Mouse (Mus musculus) spleen, postnatal 10 days (tissue): ENCODE data around the gene Olfr910.

Source experiments
- DNase-seq, 2 experiments: peaks; one replicate each; pipeline ENCODE4 v3.0.0; 2021 to 2022; ENCODE audit warnings: low spot score in 2 of 2

The Olfr910 gene

DNA sequence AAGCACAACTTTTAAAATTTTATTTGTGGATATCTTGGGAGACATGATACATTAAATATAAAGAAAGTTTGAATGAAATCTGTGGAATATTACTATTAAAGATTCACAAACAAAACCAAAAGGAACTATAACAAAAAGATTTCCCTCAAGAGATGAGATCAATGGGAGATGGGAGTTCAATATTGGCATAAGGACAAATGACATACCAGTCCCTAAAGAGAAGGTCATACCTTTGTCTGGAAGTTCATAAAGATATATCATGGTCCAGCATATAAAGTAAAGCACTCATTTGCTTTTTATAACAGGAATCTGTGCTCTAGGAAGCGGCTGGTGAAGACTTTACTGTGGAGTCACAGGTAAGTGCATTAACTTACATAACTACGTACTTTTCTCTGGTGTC lies at the start of gene Olfr910:
Olfr910 (plus strand) TSS at position 301 of the 400 bp plus-strand sequence.
- DNase-seq, result no peak

DNA sequence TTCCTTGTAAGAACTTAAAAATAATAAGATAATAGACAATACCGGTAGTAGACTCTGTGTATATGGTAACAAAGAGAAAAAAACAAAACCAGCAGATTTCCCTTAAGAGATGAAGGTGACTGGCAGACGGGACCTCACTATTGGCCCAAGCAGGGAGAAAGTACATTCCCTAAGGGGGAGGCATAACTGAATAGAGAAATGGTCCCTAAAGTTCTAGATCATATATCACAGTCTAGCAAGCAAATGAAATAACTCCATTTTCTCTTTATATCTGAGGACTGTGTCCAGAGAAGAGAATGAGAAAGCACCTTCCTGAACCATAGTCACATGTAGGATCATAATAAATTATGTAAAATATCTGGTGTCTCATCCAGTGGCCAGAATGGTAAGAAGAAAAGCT lies 42.1 kb upstream of the Olfr910 start, which contains the start of gene Olfr907:
Olfr907 (plus strand) TSS at position 301 of the 400 bp plus-strand sequence.
- no peak for DNase-seq

DNA sequence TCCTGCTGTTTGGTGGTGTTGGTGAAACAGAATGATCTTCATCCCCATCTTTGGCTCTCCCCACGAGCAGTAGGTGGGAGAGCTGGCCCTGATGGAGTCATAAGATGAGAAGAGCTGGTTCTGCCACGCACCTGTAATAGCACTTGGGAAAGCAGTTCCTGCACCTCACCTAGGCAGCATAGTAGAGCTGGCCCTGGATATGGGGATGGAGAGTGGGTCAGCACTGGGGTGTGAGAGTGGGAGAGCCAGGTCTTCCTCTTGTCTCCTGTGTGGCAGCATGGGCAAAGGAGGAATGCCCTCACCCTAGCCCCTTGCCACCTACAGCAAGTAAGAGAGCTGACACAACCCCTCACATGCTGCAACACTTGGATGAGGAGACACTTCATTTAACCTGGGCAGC lies 25.3 kb upstream of the Olfr910 start:
- no peak for DNase-seq

DNA sequence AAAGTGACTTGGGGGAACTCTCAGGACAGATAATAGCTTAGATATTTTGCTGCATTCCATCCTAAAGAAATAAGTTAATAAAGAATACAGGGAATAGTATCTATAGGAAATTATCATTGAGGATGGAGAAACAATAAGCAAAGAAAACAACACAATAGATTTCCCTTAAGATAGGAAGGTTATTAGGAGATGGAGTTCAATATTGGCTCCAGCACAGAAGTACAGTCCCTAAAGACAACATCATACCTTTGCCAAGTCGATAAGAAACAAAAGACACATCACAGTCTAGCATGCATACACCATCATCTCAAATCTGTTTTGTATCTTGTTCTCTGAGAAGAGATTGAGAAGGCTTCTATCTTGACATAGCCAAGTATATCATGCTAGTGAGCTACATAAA lies 16.4 kb upstream of the Olfr910 start, which contains the start of gene Olfr911-ps1:
Olfr911-ps1 (plus strand) TSS at position 301 of the 400 bp plus-strand sequence.
- no peak for DNase-seq

DNA sequence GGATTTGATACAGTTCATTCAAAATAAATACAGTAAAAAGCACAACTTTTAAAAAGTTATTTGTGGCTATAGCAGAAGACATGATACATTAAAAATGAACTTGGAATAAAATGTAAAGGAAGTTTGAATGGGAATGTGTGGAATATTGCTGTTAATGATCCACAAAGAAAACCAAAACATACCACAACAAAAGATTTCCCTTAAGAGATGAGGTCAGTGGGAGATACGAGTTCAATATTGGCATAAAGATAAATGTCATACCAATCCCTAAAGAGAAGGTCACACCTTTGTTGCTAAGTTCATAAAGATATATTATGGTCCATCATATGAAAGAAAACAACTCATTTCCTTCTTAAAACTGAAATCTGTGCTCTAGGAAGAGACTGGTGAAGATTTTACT lies 42.2 kb downstream of the Olfr910 start, which contains the start of gene Olfr912:
Olfr912 (plus strand) TSS at position 301 of the 400 bp plus-strand sequence.
- DNase-seq, result no peak
